Mouse (Mus musculus): Measurements from ENCODE around the gene Eif2ak4.
A peak's percentile ranks its signal among the peaks of the same experiment; 100 is the strongest.

The Eif2ak4 gene

DNA sequence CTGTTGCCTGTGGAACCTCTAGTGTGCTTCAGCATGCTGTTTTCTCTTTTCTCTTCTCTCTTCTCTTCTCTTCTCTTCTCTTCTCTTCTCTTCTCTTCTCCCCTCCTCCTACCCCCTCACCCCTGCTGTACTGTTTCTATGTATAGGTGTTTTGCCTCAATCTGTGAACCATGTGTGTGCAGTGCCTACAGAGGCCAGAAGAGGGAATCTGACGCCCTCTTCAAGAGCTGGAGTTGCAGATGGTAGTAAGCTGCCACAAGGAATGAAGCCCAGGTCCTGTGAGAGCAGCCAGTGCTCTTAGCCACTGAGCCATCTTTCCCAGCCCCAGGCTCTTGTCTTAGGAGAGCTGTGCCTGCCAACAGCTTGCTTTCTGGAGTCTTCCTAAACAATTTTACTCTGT is 78.2 kb downstream of the Eif2ak4 start:
- no peak for DNase-seq

DNA sequence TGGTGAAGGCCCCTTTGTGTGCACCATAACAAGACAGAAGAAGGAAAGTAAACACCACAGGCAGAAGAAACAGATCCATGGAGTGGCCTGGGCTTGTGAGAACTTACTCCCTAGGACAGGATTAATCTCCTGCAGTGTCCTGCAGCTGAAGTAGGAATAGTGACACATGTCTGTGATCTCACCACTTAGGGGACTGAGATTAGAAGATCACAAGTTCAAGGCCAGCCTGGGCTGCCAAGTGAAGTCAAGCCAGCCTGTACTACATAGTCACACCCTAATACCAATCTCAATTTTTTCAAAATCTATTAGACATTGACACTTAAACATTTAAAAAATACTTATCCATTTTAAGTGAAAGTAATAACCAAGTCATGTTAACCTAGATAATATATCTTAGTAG is 79.9 kb downstream of the Eif2ak4 start:
- DNase-seq: no peak

DNA sequence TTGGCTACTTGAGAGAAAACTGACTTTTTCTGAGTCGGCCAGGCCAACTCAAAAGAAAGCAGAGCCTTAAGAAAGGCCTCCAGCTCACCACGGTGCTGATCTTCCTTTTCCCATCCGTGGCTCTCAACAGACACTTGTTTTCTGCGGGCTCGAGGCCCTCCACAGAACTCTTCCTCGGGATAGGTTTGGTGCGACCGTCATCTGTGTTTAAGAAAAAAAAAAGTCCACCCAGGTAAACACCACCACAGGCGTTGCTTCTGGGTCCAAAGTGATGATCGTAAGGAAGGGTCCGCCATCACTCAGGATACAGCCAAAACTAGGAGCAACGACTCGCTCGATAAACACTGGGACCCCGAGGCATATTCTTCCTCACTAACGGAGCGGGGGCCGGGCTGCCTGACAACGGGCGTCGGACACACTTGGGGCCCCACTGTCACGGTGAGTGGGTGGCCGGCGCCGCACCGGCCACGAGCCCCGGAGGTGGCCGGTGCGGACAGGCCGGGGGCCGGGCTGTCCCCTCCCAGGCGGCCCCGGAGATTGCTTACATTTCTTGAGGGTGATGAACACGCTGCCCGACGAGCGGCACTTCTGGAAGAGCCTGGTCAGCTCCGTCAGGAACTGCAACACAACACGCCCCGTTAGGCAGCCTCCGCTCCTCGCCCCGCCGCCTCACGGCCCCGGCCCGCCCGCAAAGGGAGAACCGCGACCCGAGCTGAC is 90.6 kb downstream of the Eif2ak4 start:
- DNase-seq: no peak

DNA sequence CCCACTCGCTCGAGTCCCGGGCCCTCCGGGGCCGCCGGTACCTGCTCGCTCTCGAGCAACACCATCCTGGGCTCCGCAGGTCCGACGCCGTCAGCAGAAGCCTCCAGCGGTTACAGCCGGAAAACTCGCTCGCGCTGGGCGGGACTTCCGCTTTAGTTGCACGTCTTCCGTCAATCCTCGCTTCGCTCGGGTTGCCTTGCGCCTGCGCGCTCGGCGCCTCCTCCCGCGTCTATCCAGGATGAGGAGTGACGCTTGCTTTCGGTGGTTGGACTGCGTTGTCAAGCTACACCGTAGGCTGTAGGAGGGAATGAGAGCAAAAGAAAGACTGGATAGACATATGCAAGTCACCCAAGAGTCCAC is 91.1 kb downstream of the Eif2ak4 start, which contains the start of gene Srp14:
TSS of gene Srp14 (minus strand) at position 162 of the 360 bp plus-strand sequence.
- peak; percentile 91 for DNase-seq

DNA sequence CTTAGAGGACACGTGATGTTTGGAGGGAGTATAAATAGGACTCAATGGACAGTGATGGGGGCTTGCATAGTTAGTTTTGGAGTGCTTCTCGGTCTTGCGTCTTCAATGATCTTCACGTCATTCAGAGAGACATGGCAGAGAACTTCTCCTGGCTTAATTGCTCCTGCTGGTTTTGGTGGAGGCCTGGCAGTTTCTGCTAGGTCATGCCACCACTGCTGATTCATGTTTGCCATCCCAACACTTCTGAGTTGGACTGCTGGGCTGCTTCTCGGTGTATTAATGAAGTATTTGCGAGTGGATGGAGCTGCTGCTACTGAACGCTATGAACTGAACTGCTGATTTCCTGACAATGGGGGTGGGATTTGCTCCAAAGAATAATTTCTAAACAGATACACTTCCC is 92.5 kb downstream of the Eif2ak4 start:
- no peak for DNase-seq

DNA sequence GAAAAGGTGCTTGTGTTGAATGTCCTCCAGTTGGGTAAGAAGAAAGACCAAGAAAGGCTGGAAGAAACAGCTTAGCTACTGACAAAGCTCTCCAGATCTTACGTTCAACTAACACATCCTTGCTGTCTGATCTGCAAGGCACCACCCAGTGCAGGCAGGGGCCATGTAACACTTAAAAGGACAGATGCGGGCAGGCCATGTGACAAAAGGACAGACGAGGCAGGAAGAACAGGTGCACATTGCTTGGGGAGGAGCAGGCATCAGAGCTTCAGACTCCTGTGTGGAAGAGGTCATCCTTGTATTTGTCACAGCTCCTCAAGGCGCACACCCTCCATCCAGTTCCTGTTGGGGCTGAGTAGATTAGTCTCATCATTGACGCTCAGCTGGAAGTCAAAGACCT is 94.6 kb downstream of the Eif2ak4 start:
- DNase-seq: no peak

DNA sequence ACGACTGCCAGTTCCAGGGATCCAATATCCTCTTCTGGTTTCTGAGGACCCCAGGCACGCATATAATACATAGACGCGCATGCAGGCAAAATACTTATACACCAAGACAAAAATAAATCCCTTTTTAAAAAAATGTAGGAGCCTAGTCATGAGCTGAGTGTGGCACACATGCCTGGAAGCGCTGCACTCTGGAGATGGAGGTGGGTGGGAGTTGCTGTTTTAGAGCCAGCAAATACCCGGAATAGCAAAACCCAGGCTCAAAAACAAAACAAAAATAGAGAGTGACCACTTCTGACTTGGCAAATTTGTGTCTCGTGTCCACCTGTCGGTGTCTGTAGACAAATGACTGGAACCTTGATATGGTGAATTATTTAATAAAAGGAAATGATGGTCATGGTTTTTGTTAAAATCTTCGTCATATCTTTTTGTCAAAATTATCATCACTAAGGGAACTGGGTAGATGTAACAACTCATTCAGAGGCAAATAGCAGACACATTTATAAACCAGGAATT is 96.0 kb downstream of the Eif2ak4 start:
- no peak for DNase-seq

DNA sequence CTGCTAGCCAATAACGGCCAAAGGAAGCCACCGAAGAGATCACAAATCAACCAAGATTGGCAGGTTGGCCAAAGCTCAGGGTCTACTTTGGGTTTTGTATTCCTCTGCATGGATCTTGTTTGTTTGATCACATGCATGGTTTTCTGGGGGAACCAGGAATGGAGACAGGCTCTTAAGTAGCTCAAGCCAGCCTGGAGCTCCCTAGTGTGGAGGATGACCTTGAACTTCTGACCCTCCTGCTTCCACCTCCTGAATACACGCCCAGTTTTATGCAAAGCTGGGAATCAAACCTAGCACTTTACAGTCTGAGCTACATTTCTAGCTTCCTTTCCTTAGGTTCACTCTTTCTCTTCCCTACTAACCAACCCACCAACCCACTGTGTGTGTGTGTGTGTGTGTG is 97.0 kb downstream of the Eif2ak4 start:
- DNase-seq: no peak

DNA sequence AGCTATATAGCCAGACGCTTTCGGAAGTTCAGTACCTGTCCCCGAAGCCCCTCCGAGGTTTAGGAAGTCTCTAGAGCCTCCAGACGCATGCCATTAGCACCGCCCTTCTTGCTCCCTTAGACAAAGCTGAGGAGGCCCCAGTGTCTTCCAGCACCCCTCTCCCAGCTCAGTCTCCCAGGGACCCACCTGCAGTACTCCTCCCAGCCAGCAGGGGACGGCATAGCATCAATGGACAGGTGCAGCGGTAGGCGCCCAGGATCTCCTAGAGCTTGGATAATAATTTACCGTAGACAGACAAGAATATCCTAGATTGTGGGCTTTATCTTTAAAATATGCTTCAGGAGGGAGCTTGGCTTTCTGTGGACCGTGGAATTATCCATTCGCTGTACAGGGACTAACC is 98.5 kb downstream of the Eif2ak4 start:
- peak; percentile 70 to 89 for DNase-seq

DNA sequence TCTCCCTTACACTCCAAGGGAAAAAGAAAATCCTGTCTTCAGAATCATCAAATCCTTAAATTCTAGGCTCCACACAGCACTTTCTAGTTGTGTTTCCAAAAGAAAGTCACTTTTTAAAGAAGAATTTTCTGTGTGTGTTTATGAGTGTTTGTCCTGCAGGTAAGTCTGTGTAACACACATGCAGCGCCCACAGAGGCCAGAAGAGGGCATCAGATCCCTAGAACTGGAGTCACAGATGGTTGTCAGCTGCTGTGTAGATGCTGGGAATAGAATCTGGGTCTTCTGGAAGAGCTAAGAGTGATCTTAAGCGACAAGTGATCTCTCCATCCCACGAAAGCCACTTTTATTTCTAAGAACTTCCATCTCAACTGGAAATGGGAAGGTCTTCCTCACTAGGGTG is 99.4 kb downstream of the Eif2ak4 start:
- DNase-seq: peak in 1 of 2 experiments; percentile 49

DNA sequence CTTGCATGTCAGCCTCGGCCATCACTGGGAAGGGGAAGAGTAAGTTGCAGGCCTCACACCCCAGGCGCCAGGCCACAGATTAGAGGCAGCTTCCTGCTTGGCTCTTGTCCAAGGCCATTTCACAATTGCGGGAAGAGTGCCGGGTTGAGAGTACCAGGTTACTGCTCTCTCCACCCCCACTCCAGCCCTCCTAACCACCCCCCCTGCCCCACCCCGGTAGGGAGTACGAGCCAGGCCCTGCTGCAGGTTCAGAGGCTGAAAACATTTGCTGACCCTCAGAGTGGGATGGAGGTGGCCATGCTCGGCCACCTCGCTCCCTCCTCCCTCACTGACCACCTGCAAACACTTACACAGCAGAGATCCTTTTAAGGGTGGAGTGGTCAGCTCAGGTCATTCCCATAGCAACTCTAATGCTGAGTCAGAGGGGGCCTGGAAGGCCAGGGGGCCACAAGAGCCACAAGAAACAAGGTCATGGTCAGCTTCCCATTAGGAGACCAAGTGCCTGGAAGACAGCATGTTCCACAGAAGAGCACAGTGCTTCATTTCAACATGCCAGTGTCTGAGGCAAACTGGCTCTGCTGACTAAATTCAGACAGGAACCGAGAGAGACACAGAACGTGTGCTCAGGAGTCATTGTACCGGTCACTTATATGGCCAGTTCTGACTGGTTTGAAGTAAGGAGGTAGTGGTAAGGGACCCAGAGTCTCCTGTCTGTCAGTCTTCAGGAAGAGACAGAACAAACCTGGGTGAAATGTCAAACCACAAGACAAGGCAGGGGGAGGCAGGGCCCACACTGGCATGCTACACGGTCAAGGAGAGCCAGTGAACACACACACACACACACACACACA is 102.0 kb downstream of the Eif2ak4 start:
- peak; percentile 70 to 76 for DNase-seq

DNA sequence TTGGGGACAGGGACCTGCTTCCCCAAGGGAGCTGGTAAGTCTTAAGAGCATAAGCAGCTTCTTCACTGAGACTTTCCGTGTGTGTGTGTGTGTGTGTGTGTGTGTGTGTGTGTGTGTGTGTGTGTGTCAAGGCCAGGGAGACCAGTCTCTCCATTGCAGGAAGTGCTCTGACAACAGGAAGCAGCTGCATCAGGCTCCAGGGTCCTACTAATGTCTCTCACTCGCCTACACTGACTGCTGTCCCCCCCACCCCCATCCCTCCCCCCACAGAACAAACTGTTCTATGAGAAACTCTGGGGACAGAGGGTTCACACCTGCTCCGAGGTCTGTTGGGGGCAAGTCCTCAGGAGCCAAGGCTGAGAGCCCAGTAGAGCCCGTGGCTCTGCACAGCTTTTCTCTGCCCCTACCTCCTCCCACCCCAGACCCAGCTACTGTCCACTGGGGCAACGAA is 102.9 kb downstream of the Eif2ak4 start:
- peak in 1 of 2 experiments; percentile 42 for DNase-seq

DNA sequence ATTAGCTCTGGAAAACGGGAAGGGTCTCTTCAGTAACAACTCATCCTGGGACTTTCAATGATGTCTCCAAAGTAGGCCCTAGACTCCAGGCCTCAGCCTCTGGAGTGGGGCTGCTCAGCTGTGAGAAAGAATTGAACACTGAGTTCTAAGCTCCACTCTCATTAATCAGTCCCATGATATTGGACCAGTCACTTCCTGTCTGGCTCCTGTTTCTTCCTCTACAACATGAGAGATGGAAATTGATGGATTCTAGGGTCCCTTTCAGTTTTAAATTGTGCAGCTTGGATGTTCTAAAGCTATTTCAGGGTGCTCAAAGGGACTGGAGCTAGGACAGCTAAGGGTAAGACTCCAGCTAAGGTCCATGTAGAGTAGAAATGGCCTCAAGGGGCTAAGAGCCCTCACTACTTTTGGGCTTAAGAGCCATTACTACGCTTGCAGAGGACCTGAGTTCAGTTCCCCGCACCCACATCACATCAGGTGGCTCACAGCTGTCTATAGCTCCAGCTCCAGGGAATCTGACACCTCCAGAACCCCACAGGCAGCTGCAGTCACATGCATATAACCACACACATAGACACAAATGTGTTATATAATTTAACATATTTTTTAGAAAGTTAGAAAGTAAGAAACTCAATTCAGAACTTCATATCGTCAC is 103.5 kb downstream of the Eif2ak4 start:
- no peak for DNase-seq

DNA sequence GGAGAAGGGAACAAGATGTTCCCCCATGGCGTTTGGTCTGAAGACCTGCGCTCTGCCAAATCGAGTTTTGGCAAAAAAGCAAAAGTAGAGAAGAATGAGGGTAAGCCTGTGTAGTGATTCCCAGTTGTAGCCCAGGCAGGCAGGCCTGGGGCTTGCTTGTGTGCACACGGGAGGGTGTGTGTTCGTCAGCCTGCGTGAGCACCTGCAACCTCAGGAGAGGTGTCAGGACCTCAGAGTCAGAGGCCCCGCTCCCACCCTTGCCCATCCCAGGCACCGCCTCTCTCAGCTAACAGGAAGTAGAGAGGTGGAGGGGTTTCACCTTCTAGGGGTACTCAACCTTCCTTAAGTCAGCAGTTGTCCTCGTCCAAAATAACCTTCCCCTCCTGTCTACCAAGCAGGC is 106.6 kb downstream of the Eif2ak4 start:
- no peak for DNase-seq

DNA sequence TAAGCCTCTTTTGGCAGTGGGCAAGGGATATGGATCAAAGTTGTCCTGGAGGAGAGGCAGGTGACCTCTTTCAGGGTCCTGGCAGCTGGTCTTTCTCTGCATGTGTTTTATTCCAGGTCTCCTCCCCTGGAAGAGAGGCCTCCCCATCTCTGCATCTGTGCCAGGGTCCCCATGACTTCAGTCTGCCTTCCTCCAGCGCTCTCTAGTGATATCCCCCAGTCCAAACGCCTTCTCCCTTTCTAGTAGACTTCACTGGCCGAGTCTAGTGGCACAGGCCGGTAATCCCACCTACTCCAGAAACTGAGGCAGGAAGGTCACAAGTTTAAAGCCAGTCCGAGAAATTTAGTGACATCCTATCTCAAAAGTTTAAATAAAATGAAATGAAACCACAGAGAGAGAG is 109.5 kb downstream of the Eif2ak4 start:
- no peak for DNase-seq

DNA sequence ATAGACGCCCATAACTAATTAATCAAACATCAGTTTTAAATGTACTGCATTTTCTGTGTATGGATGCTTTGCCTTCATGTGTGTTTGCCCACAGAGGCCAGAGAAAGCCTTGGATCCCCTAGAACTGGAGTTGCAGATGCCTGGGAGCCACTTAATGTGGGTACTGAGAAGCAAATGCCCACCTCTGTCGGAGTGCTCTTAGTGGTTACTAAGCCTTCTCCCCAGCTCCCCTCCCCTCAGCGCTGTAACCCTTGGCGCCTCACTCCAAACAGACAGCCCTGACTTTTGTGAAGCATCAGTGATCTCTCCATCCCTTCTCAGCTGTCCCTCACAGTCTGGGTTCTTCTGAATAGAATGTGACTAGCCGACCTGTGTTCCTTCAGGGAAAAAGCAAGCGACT is 110.1 kb downstream of the Eif2ak4 start:
- DNase-seq: no peak

DNA sequence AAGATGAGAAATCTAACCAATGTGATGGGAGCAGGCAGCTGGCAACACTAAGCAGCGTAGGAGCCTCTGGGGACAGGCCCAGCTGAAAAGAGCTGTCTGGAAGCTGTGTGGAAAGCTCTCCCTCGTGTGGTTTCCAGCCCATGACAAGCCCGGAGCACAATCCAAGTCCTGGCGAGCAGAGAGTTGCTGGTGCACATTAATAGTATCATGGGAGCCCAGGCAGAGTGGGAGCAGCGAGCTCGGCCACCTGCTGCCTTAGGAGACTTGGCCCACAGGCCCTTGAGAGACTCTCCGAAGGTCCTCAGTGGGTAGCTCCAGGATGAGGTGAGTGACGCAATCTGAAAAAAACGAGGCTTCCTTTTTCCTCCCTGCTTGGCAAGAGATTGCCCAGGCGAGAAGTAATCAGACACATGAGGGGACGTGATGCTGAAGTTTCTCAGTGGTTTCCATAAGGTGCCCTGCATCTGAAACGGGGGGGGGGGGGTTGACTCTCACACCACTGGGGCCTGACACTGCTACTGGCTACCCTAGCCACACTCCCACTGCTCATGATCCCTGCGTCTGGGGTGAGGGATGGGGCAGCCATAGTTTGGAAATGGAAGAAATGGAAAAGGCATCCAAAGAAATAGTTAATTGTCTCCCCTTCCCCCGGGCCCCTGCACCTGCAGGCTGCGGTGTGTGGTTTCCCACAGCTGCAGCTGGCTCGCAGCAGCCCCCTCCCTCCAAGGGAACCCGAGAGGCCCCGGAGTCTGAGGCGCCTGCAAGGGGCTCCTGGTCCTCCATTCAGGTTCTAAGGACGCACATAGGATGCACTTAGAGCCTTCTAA is 110.9 kb downstream of the Eif2ak4 start:
- DNase-seq: no peak

DNA sequence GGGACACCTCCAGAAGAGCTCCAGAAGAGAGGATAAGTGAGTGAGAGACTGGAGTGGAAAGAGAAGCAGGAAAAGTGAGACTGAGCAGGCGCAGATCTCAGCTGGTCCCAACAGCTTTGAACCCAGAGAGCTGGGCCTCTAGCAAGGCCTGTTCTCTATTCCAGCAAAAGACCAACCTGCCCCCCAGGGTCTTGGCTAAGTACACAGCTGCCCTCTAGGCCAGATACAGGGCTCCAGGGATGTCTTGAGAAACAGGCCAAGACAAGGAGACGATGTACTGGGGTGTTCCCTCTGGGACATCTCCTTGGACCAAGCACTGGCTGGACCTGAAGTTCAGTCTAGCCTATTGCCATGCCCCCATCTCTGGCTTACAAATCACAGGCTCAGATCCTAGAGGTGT is 111.8 kb downstream of the Eif2ak4 start:
- no peak for DNase-seq

DNA sequence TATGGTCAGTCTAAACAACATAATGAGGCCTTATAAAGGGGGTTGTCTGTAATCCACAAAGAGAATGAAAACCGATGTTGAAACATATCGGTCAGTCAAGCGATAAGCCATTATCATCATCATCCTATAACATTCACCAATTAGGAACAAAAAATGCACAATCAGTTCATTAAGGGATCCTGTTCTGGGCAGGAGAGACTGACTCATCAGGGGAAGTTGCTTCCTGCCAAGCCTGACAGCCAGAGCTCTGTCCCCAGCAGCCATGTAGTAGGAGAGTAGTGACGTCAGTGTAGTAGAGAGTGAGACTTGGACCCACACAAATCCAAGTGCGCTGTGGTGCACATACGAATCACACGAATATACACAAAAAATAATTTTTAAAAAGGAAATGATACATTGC is 118.7 kb downstream of the Eif2ak4 start:
- no peak for DNase-seq

DNA sequence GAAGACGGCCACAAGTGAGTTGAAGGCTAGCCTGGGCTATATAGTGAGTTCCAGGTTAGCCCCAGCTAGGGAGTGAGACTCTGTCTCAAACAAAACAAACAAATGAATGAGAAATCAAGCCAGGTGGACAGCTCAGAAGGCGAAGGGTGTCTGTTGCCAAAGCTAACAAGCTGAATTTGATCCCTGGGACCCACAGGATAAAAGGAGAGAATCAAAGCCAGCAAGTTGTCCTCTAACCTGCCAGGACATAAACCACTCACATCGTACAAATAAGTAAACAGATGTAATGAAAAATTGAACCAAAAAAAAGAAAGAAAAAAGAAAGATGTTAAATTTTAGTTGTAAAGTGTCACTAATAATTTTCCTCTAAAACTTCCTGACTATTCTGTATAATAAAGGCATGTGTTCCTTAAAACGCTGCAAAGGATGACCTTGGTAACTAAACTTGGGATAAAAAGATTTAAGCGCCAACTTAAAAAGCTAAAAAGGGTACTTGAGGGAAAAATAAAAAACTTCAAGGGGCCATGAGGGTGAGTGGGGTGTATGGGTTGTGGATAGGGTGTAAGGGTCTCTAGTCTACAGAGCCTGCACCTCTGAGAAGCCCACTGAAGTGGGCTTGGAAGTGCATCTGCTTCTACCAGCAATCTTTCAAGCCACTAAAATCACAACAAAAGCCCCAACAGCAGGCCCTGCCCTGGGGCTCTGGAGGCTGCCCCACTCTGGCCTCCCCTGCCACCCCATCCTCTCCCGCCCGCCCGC is 121.4 kb downstream of the Eif2ak4 start:
- no peak for DNase-seq

DNA sequence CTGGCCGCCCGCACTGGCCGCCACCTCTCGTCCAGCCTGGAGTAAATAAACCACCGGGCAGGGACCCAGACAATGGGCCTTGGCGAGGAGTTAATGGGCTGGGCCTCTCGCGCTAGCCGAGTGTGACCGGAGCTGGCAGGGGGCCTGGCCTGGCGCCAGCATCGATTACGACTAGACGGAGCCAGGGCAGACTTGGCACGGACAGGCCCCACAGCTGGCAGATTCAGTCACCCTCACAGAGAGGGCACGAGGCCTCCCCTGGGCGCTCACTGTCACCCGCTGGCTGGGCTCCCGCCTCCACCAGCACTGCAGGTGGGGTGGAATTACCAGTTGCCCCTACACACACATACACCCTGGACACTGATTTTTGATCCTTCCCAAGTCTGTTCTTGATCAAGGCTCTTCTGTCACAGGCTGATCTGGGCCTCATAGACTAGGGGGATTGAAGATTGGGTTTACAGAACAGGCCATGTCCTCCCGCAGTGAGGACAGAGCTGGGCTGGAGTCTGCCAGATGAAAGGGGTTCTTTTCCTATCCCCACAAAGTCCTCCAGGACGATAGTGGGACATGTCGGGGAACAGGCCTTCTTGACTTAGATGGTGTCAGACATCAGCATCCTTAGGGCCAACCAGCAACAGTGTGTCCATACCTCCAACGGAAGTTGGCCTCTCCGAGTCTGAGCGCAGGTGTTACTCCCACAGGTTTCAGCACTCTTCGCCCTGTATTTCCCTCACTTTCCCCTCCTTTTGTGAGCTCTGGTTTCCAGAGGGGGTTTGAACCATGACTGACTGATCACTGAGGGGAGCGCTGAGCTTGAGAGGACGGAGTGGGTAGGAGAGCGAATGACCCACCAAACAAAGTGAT is 122.3 kb downstream of the Eif2ak4 start:
- peak; percentile 98 for DNase-seq

All from kidney, adult 8-10 months (tissue).